ENCODE assay signal across 18 mouse cellular contexts in the genomic region with DNA sequence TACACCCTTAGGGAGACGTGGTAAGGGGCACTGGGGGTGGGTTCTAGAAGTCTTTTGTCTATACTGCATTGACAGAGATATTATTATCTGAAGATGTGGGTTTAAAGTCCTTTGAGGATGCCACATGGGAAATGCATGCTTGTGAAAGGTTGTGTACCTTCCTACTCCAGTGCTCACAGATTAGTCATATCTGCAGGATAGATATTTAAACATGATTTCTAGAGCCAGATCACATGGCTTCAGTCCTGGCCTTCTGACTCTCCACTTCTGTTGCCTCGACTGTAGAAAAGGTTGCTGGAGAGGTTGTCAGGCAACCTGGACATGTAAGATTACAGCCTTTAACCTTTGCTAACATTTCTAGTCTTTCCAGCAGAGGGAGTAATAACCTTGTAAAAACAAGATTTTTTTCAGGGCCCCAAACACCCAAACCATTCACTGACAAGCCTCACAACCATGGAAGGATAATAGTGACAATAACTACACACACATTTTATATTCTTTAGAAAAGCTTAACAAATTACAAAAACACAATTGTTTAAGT.
DNase-seq lines count a peak whose midpoint lies in the region; TF ChIP-seq lines count a peak whose summit lies in the region.
"Had no signal": no experiment of that assay in that cellular context is flagged by ENCODE, and none has a peak within 500 bp of the region (broad histone marks: within the 10 kb centered on the region; RNA-seq: fewer than 3 reads in every experiment).

No protein-coding gene starts in this region.

- peak; percentile 66 for TF ChIP-seq CTCF in layer of hippocampus, adult 2 months (conservative IDR thresholded peaks at IDR 0.05)
- TF ChIP-seq CTCF in MEL (IDR thresholded peaks at IDR 0.05 in 2 of 3, conservative IDR thresholded peaks at IDR 0.05 in 1 of 3; ENCODE audit: control insufficient read depth in 1 of 3, insufficient read depth in 1 of 3, low read depth in 2 of 3, low read length in 3 of 3, poor library complexity in 1 of 3, severe bottlenecking in 1 of 3): peak in 1 of 3 experiments; percentile 11; a peak in 1 of 6 replicates

- DNase-seq in layer of hippocampus, adult 2 months (ENCODE audit: low spot score in 2 of 2): no peak
- no peak for DNase-seq in layer of hippocampus, adult 9-10 months (ENCODE audit: low spot score)
- peak; percentile 24 for DNase-seq in 416B (ENCODE audit: low read depth)
- DNase-seq in MEL (ENCODE audit: low read depth, low spot score): peak; percentile 2
- DNase-seq in naive thymus-derived CD4-positive, alpha-beta T cell, adult 2 months (ENCODE audit: low read depth): peak; percentile 2
- no peak for DNase-seq in spleen, adult 12 weeks (ENCODE audit: low spot score)
- DNase-seq in spleen, postnatal 14 days (ENCODE audit: low spot score in 2 of 2): no peak
- DNase-seq: adrenal gland, postnatal 10 days; cerebellum, adult 9-11 months; lung, adult 2 months; lung, postnatal 4 days; right cerebral cortex, adult 18-20 months had no signal

- no peaks in the 10 kb centered on the region; a peak in 1 of 4 replicates for H3K27me3 ChIP-seq in MEL (ENCODE audit: control insufficient read depth in 1 of 2, insufficient read depth in 2 of 2, low read length in 2 of 2)
- H3K27me3 ChIP-seq: embryonic facial prominence, embryonic 13.5 days; heart, embryonic 13.5 days; hindbrain, embryonic 15.5 days; liver, embryonic 12.5 days; neural tube, embryonic 13.5 days had no signal

- no peak overlapping the region for H3K4me3 ChIP-seq in layer of hippocampus, adult 2 months
- no peak overlapping the region for H3K4me3 ChIP-seq in MEL (ENCODE audit: control insufficient read depth in 1 of 2, insufficient read depth in 1 of 2, low read depth in 2 of 2, low read length in 2 of 2)
- H3K4me3 ChIP-seq: embryonic facial prominence, embryonic 13.5 days; heart, embryonic 13.5 days; hindbrain, embryonic 15.5 days; limb, embryonic 10.5 days; liver, embryonic 12.5 days; neural tube, embryonic 13.5 days had no signal

- TF ChIP-seq RAD21 in MEL (IDR thresholded peaks at IDR 0.05; ENCODE audit: low read depth, low read length): peak; percentile 11

- H3K4me1 ChIP-seq in MEL (ENCODE audit: control insufficient read depth in 1 of 2, insufficient read depth in 2 of 2, low read length in 2 of 2): no peaks in the 10 kb centered on the region
- H3K4me1 ChIP-seq: embryonic facial prominence, embryonic 13.5 days; heart, embryonic 13.5 days; limb, embryonic 10.5 days; liver, embryonic 12.5 days had no signal

- H3K79me2 ChIP-seq in MEL (ENCODE audit: control insufficient read depth, insufficient read depth, low read length, poor library complexity): no peaks in the 10 kb centered on the region

- no peaks in the 10 kb centered on the region for H3K9me3 ChIP-seq in MEL (replicated peaks; ENCODE audit: insufficient read depth, low read length)
- H3K9me3 ChIP-seq: embryonic facial prominence, embryonic 13.5 days; heart, embryonic 13.5 days; hindbrain, embryonic 15.5 days; limb, embryonic 10.5 days; liver, embryonic 12.5 days; neural tube, embryonic 13.5 days had no signal

- TF ChIP-seq POLR2A in MEL (IDR thresholded peaks at IDR 0.05; ENCODE audit: control insufficient read depth in 1 of 2, insufficient read depth in 1 of 2, low read depth in 1 of 2, low read length in 2 of 2, poor library complexity in 1 of 2): no peak

- TF ChIP-seq EP300 in MEL (IDR thresholded peaks at IDR 0.05; ENCODE audit: low read depth in 1 of 2, low read length in 2 of 2): no peak

- H3K27ac ChIP-seq in layer of hippocampus, adult 2 months: no peak overlapping the region
- H3K27ac ChIP-seq in MEL (ENCODE audit: control insufficient read depth, low read depth, low read length): no peak overlapping the region
- H3K27ac ChIP-seq: embryonic facial prominence, embryonic 13.5 days; heart, embryonic 13.5 days; hindbrain, embryonic 15.5 days; limb, embryonic 10.5 days; liver, embryonic 12.5 days; neural tube, embryonic 13.5 days had no signal

- H3K9ac ChIP-seq in MEL (ENCODE audit: control insufficient read depth, low read depth, low read length, poor library complexity, severe bottlenecking): no peak overlapping the region
- H3K9ac ChIP-seq: embryonic facial prominence, embryonic 13.5 days; heart, embryonic 13.5 days; hindbrain, embryonic 15.5 days; liver, embryonic 12.5 days; neural tube, embryonic 13.5 days had no signal

- no peaks in the 10 kb centered on the region for H3K36me3 ChIP-seq in MEL (ENCODE audit: control insufficient read depth in 1 of 2, insufficient read depth in 2 of 2, low read length in 2 of 2)
- H3K36me3 ChIP-seq: embryonic facial prominence, embryonic 13.5 days; heart, embryonic 13.5 days; hindbrain, embryonic 15.5 days; limb, embryonic 10.5 days; liver, embryonic 12.5 days; neural tube, embryonic 13.5 days had no signal

TF ChIP-seq in MEL, 35 proteins besides CTCF, POLR2A, EP300 and RAD21:
- TF ChIP-seq TAL1 (IDR thresholded peaks at IDR 0.05; ENCODE audit: low read length) (no peak), MAX (IDR thresholded peaks at IDR 0.05; ENCODE audit: low read length) (no peak), SMC3 (IDR thresholded peaks at IDR 0.05; ENCODE audit: low read depth, low read length) (peak; percentile 31)

Comparison
In these comparisons a context has a peak if more than half of its experiments do, and no peak if none do; other contexts are left out.
1. DNase-seq: peak in 416B (single experiment), MEL (single experiment) and naive thymus-derived CD4-positive, alpha-beta T cell, adult 2 months (single experiment); none in layer of hippocampus, adult 2 months (0 of 2), layer of hippocampus, adult 9-10 months (single experiment), spleen, adult 12 weeks (single experiment) and spleen, postnatal 14 days (0 of 2).